Mouse (Mus musculus) liver, embryonic 16.5 days (tissue): ENCODE measurements around the gene Krtap7-1. TPM values are rescaled to one million over a fixed set of nuclear protein-coding genes. Genes with fewer than 3 reads are reported as not detected.

Experiments used
- ATAC-seq: fragments of 200-750 bp; cut with Nextera tagmentation; 2 replicates; pipeline ENCODE4 v1.8.0; 2017; ENCODE audit warnings: low read depth, mild to moderate bottlenecking, moderate number of reproducible peaks, moderate library complexity
- H3K27ac ChIP-seq: fragments of 300-500 bp; sonication (generic); 2 replicates; pipeline ENCODE4 v1.5.1; 2014; ENCODE audit warnings: mild to moderate bottlenecking, low read length
- H3K27me3 ChIP-seq: fragments of 300-500 bp; sonication (generic); 2 replicates; pipeline ENCODE4 v1.6.1; 2014; ENCODE audit warnings: low read depth, low read length, mixed read lengths; ENCODE audit not compliant: control insufficient read depth, insufficient read depth
- H3K36me3 ChIP-seq: fragments of 300-500 bp; sonication (generic); 2 replicates; pipeline ENCODE4 v1.6.1; 2014; ENCODE audit warnings: mild to moderate bottlenecking; ENCODE audit not compliant: control insufficient read depth, insufficient read depth
- H3K4me1 ChIP-seq: fragments of 300-500 bp; sonication (generic); 2 replicates; pipeline ENCODE4 v1.6.1; 2014; ENCODE audit warnings: low read depth, low read length, mixed read lengths; ENCODE audit not compliant: control insufficient read depth
- H3K4me2 ChIP-seq: fragments of 300-500 bp; sonication (generic); 2 replicates; pipeline ENCODE4 v1.6.1; 2014; ENCODE audit warnings: low read depth, low read length, mixed read lengths
- H3K4me3 ChIP-seq: fragments of 300-500 bp; sonication (generic); 2 replicates; pipeline ENCODE4 v1.5.1; 2014; ENCODE audit warnings: low read depth, mild to moderate bottlenecking, low read length
- H3K9ac ChIP-seq: fragments of 300-500 bp; sonication (generic); 2 replicates; pipeline ENCODE4 v1.6.1; 2014; ENCODE audit warnings: low read depth, low read length
- H3K9me3 ChIP-seq: fragments of 300-500 bp; sonication (generic); replicated peaks from 2 replicates; pipeline ENCODE4 v1.6.1; 2016; ENCODE audit warnings: low read length; ENCODE audit not compliant: control insufficient read depth
- WGBS: fragments of 180-500 bp; shearing (Covaris S2); extraction: QIAGEN DNeasy Blood & Tissue Kit; methylation state at CpG from one replicate; pipeline ENCODE4 v1.1.7; 2014; ENCODE audit not compliant: insufficient replicate concordance; 5-methylcytosine and 5-hydroxymethylcytosine counted together
- polyA plus RNA-seq: library from polyadenylated mRNA; unstranded; fragments of >200 nt; fragmentation: Nextera tagmentation; extraction: Ambion mirVana; gene quantifications from 2 replicates; pipeline ENCODE4 v1.2.1, GENCODE M21; 2015

Krtap7-1 gene
- polyA plus RNA-seq, 1 experiment from 2014 or later, result not detected

DNA sequence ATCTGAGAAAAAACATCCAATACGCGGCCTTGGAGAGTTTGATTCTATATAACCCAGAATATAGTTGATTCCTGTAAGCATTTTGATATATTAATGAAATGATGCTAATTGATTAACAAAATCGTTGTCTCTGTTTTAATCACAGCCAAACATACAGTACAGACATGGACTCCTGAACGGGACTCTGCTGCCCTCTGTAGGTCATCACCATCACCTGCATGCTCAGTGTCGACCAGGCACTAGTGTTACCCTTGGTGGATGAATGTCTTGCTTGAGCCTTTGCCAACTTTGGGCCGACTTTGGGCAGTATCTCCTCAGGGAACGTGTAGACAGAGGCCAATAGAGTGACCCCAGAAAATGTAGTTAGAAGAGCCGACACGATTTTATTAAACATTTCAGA is 9.5 kb upstream of the Krtap7-1 start:
- ATAC-seq, result no peak
- Histone ChIP-seq H3K9ac (no peak overlapping the region), H3K9me3 (no peaks in the 10 kb centered on the region), H3K36me3 (no peaks in the 10 kb centered on the region), H3K4me1 (no peaks in the 10 kb centered on the region), H3K4me3 (no peak overlapping the region), H3K27me3 (no peaks in the 10 kb centered on the region), H3K27ac (no peak overlapping the region), H3K4me2 (no peak overlapping the region)
- 42% methylated on average over 9 of the region's 9 CpGs for WGBS

DNA sequence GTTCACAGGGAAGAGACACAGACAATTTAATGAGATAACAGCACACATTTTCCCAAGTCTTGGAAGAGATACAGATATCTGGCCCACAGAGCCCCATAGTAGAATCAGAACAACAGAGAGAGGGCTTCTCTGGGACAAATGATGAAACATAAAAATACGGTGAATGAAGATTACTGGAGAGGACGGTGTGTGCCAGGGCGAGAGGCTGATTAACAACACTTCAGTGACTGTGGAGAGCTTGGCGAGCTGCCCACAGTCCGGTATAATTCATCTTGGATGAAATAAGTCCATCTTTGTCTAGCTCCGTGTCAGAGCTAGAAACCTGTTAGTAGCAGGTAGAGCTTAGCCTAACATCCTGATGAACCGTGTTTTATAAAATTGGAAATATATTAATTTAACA is 5.3 kb upstream of the Krtap7-1 start:
- no peak for ATAC-seq
- no peaks in the 10 kb centered on the region for H3K4me1 ChIP-seq
- H3K9me3 ChIP-seq, result no peaks in the 10 kb centered on the region
- H3K27ac ChIP-seq, result no peak overlapping the region
- no peaks in the 10 kb centered on the region for H3K36me3 ChIP-seq
- no peak overlapping the region for H3K4me3 ChIP-seq
- no peak overlapping the region for H3K4me2 ChIP-seq
- no peaks in the 10 kb centered on the region for H3K27me3 ChIP-seq
- no peak overlapping the region for H3K9ac ChIP-seq
- 69% methylated on average over 7 of the region's 7 CpGs for WGBS

DNA sequence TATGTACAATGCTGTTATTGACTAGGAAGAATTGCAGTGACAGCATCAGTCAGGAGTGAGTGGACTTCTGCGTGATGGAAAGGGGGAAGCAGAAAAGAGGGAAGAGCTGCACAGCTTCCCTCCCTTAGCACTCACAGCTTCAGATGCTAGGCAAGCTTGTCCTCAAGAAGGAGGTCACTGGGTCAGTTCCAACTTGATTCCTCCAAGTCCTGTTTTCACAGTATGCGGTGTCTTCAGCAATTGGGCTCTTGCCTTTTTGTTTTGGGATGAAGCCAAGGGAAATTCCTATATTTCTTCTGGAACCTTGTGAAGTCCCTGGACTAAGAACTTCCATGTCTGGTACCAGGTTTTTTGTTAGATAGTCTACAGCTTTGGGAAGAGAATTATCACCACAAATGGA is 4.6 kb downstream of the Krtap7-1 start:
- H3K27me3 ChIP-seq, result no peaks in the 10 kb centered on the region
- H3K9ac ChIP-seq, result no peak overlapping the region
- H3K4me3 ChIP-seq, result no peak overlapping the region
- no peaks in the 10 kb centered on the region for H3K9me3 ChIP-seq
- H3K36me3 ChIP-seq, result no peaks in the 10 kb centered on the region
- H3K4me2 ChIP-seq, result no peak overlapping the region
- H3K4me1 ChIP-seq, result no peaks in the 10 kb centered on the region
- H3K27ac ChIP-seq, result no peak overlapping the region
- WGBS, result 71% methylated on average over 2 of the region's 2 CpGs
- no peak for ATAC-seq

DNA sequence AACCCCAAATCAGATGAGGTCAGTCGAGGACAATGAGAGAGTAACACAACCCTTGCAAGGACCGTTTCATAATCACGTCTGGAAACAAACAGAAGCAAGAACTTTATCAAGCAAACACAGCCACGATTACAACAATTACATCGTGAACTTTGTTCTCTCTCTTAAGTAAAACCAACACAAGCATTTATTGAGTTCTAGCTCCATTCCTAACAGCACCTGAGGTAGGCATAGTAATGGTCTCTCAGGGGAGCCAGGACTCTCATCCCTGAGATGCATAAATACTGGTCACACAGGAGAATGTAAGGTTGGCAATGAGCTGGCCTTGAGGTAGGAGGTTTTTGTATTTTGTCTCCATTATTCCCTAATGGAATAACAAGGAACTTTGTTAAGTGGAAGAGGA is 6.3 kb downstream of the Krtap7-1 start:
- Histone ChIP-seq H3K4me3 (no peak overlapping the region), H3K4me1 (no peaks in the 10 kb centered on the region), H3K27ac (no peak overlapping the region), H3K36me3 (no peaks in the 10 kb centered on the region), H3K9me3 (no peaks in the 10 kb centered on the region), H3K27me3 (no peaks in the 10 kb centered on the region), H3K9ac (no peak overlapping the region), H3K4me2 (no peak overlapping the region)
- no peak for ATAC-seq
- 54% methylated on average over 5 of the region's 5 CpGs for WGBS

DNA sequence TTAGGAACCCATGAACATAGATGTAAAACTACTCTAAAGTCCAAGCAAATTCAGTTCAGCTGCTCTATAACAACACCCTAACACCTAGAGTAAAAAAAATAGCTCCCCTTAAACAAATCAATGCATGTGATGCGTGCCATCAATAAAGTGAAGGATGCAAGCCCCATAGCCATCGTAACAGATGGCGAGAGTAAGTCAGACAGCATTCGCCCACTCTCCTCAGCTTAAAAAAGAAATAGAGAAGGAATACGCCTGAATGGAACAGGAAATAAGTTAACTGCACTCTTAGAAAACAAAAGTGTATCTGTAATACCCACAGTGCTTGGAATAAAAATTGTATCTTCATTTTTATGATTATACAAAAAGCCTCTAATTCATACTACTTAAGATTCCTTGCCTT is 11.1 kb downstream of the Krtap7-1 start:
- Histone ChIP-seq H3K4me3 (no peak overlapping the region), H3K27me3 (no peaks in the 10 kb centered on the region), H3K9me3 (no peaks in the 10 kb centered on the region), H3K4me2 (no peak overlapping the region), H3K36me3 (no peaks in the 10 kb centered on the region), H3K4me1 (no peaks in the 10 kb centered on the region), H3K27ac (no peak overlapping the region), H3K9ac (no peak overlapping the region)
- WGBS, result 69% methylated on average over 5 of the region's 5 CpGs
- ATAC-seq, result no peak

DNA sequence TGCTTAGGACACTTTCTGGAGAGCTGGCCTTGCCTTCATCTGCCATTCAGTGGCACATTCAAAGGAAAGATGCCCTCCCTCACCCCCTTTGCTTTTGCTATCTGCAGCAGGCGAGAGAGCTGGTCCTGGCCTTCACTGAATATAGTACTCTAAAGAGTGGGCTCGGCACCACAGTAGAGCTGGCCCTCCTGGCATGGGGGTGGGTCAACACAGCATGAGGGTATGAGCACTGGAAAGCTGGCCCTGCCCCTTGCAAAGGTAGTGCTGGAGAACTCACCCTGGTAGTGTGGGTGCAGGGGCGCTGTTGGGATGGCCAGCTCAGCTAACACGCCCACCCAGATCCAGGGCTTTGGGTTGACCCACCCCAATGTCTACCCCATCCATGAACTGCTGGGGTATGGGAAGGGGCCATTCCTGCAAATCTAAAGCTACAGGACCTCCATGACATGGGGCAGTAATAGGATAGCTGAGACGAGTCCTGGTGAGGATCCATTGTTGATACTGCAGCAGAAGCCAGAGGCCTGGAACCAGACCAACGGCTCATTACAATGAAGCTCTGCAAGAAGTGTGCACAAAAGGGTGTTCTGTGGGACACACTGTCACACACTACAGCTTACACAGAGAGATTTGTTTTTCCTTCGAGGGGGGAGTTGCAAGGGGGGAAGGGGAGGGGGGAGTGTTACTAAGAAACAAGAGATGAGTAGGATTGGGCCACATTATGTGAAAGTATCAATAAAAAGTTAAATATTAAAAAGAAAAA is 12.5 kb downstream of the Krtap7-1 start:
- H3K27ac ChIP-seq, result no peak overlapping the region
- H3K9me3 ChIP-seq, result no peaks in the 10 kb centered on the region
- no peaks in the 10 kb centered on the region for H3K4me1 ChIP-seq
- ATAC-seq, result no peak
- H3K9ac ChIP-seq, result no peak overlapping the region
- WGBS, result 67% methylated on average over 7 of the region's 7 CpGs
- no peak overlapping the region for H3K4me2 ChIP-seq
- no peaks in the 10 kb centered on the region for H3K36me3 ChIP-seq
- H3K27me3 ChIP-seq, result no peaks in the 10 kb centered on the region
- no peak overlapping the region for H3K4me3 ChIP-seq

DNA sequence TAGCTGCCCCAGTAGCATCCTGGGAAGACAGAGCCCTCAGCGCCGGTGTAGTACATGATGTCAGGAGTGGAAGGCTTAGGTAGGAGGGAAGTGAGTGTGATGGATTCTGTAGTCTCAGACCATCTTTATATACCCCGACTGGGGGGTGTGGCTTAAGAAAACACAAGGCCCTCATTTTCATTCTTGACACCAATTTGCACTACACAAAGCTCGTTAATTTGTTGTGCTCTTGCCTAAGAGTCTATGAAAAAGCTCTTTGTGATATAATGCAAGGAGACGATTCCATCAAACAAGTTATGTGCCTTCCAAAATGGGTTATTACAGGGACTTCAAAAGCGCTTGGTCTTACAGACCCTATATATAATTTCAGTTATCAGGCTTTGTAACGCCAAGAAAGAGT is 20.3 kb downstream of the Krtap7-1 start, which contains the start of gene Krtap8-1:
Gene Krtap8-1, minus strand, starts transcription at position 101 of the 400 bp plus-strand sequence.
- H3K27ac ChIP-seq, result no peak within 1 kb of the TSS
- no peaks in the 10 kb centered on the region for H3K36me3 ChIP-seq
- H3K27me3 ChIP-seq, result no peaks in the 10 kb centered on the region
- 62% methylated on average over 7 of the region's 7 CpGs for WGBS
- no peaks in the 10 kb centered on the region for H3K9me3 ChIP-seq
- H3K4me2 ChIP-seq, result no peak within 1 kb of the TSS
- no peak within 1 kb of the TSS for H3K4me3 ChIP-seq
- no peak for ATAC-seq
- H3K4me1 ChIP-seq, result no peaks in the 10 kb centered on the region
- no peak within 1 kb of the TSS for H3K9ac ChIP-seq

DNA sequence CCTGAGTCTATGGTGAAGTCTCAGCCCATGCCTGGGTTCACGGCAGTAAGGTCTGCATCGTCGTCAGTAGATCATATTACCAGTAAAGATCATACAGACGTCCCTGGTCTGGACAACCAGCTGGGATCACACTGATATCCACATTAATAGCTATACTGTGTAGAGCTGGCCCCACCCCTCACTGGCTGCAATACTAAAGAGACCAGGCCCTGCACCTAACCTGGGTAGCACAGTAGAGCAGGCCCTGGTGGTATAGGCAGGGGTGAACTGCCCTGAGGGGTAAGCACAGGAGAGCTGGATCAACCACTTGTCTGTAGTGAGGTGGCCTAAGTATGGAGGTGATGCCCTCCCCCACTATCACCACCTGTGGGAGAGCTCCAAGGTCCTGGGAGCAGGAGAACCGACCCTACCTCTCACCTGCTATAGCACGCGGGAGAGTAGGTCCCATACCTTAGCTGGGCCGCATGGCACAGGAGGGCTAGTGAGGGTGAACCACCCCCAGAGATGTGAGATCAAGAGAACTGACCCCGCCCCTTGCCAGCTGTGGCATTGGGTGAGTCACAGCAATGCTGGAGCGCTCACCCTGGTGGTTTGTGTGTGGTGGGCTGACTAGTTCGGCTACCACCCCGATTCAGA is 30.3 kb downstream of the Krtap7-1 start:
- Histone ChIP-seq H3K9ac (no peak overlapping the region), H3K4me2 (no peak overlapping the region), H3K36me3 (no peaks in the 10 kb centered on the region), H3K4me3 (no peak overlapping the region), H3K27ac (no peak overlapping the region), H3K4me1 (no peaks in the 10 kb centered on the region), H3K27me3 (no peaks in the 10 kb centered on the region), H3K9me3 (no peaks in the 10 kb centered on the region; the same call in 1 of the 2 replicates)
- WGBS, result 71% methylated on average over 12 of the region's 12 CpGs
- no peak for ATAC-seq

DNA sequence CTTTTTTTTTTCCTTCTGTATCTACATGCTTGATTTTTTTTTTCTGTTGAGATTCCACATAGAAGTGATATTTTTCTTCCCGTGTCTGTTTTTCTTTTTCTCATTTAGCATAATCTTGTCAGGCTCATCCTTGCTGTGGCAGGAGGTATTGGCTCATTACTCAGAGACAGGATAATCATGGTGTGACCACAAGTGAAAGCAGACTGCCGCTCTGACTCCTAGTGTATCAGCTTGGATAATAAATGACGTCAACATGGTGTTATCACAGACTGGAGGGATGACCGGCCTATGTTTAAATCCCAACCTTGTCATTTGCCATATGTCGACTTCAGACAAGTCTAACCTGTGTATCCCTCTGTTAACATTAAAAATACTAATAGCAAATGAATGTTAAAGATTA is 46.9 kb downstream of the Krtap7-1 start:
- no peak overlapping the region for H3K4me2 ChIP-seq
- H3K27me3 ChIP-seq, result no peaks in the 10 kb centered on the region
- H3K27ac ChIP-seq, result no peak overlapping the region
- WGBS, result 57% methylated on average over 5 of the region's 5 CpGs
- no peaks in the 10 kb centered on the region for H3K9me3 ChIP-seq
- H3K9ac ChIP-seq, result no peak overlapping the region
- H3K4me3 ChIP-seq, result no peak overlapping the region
- ATAC-seq, result no peak
- no peaks in the 10 kb centered on the region for H3K4me1 ChIP-seq
- H3K36me3 ChIP-seq, result no peaks in the 10 kb centered on the region
